Mouse (Mus musculus) limb, embryonic 12.5 days (tissue): Measurements from ENCODE around the gene Gm7876. TPM values are rescaled to one million over a fixed set of nuclear protein-coding genes. Genes with fewer than 3 reads are reported as not detected.
"Not testable (repeated sequence)": the region's sequence is repeated elsewhere in the genome, so short reads cannot be mapped to it uniquely, and the experiment has no call there.

Experiments
- ATAC-seq: fragments of 200-750 bp; cut with Nextera tagmentation; 2 replicates; pipeline ENCODE4 v1.8.0; 2017; ENCODE audit warnings: low read depth, moderate TSS enrichment; ENCODE audit not compliant: insufficient number of reproducible peaks, insufficient read depth, low FRiP score, low TSS enrichment
- H3K27ac ChIP-seq: fragments of 300-500 bp; sonication (generic); 2 replicates; pipeline ENCODE4 v1.5.1; 2016; ENCODE audit warnings: mild to moderate bottlenecking, moderate library complexity
- H3K27me3 ChIP-seq: fragments of 300-500 bp; sonication (generic); 2 replicates; pipeline ENCODE4 v1.6.1; 2016; ENCODE audit warnings: mild to moderate bottlenecking, moderate library complexity
- H3K36me3 ChIP-seq: fragments of 300-500 bp; sonication (generic); 2 replicates; pipeline ENCODE4 v1.6.1; 2016; ENCODE audit warnings: mild to moderate bottlenecking, moderate library complexity
- H3K4me1 ChIP-seq: fragments of 300-500 bp; sonication (generic); replicated peaks from 2 replicates; pipeline ENCODE4 v1.6.1; 2016
- H3K4me2 ChIP-seq: fragments of 300-500 bp; sonication (generic); 2 replicates; pipeline ENCODE4 v1.6.1; 2016; ENCODE audit warnings: mild to moderate bottlenecking, moderate library complexity
- H3K4me3 ChIP-seq: fragments of 300-500 bp; sonication (generic); replicated peaks from 2 replicates; pipeline ENCODE4 v1.5.1; 2016; ENCODE audit warnings: mild to moderate bottlenecking
- H3K9ac ChIP-seq: fragments of 300-500 bp; sonication (generic); replicated peaks from 2 replicates; pipeline ENCODE4 v1.6.1; 2016; ENCODE audit warnings: mild to moderate bottlenecking, moderate library complexity
- H3K9me3 ChIP-seq: fragments of 300-500 bp; sonication (generic); 2 replicates; pipeline ENCODE4 v1.6.1; 2016; ENCODE audit warnings: mild to moderate bottlenecking, moderate library complexity
- WGBS: fragments of 180-500 bp; shearing (Covaris S2); methylation state at CpG from one replicate; pipeline ENCODE4 v1.1.7; 2016; 5-methylcytosine and 5-hydroxymethylcytosine counted together
- polyA plus RNA-seq: library from polyadenylated mRNA; unstranded; fragments of >200 nt; fragmentation: Nextera tagmentation; extraction: Ambion mirVana; gene quantifications from 2 replicates; pipeline ENCODE4 v1.2.1, GENCODE M21; 2016

Gene Gm7876
- polyA plus RNA-seq = not detected in 2 replicates

GRCm38 (mm10) chr14:4708938-4709337, at the start of gene Gm7876:
Gm7876 (plus strand) TSS chr14:4709238.
- not testable (repeated sequence) for H3K4me3 ChIP-seq, H3K27me3 ChIP-seq, ATAC-seq, H3K9me3 ChIP-seq, H3K4me1 ChIP-seq, H3K9ac ChIP-seq, H3K27ac ChIP-seq, H3K4me2 ChIP-seq, H3K36me3 ChIP-seq
- WGBS = 70% methylated on average over 1 of the region's 2 CpGs

GRCm38 (mm10) chr14:4663892-4664291, 45.1 kb upstream of the Gm7876 start, which contains the start of gene Gm3239:
Gm3239 (plus strand) TSS chr14:4664192.
- not testable (repeated sequence) for H3K27ac ChIP-seq, H3K9ac ChIP-seq, H3K4me2 ChIP-seq, ATAC-seq, H3K4me1 ChIP-seq, H3K9me3 ChIP-seq, H3K36me3 ChIP-seq, H3K4me3 ChIP-seq, H3K27me3 ChIP-seq
- no CpG with 5 or more reads among the region's 2 CpGs for WGBS

- not testable (repeated sequence) for H3K9ac ChIP-seq, H3K9me3 ChIP-seq, H3K4me1 ChIP-seq, ATAC-seq, H3K36me3 ChIP-seq, H3K27ac ChIP-seq, H3K27me3 ChIP-seq
- WGBS = 3% methylated on average over 7 of the region's 47 CpGs
- H3K4me3 ChIP-seq = peak within 1 kb of the TSS; percentile 34
- peak within 1 kb of the TSS; percentile 49 for H3K4me2 ChIP-seq
Observed at GRCm38 (mm10) chr14:4726038-4726880, 17.2 kb downstream of the Gm7876 start, which contains the start of gene Gm3252. Gm3252 (plus strand) TSS chr14:4726775.

Other genes with a start within 250 kb of the Gm7876 start
- not detected in 2 replicates for gene Gm3182, start 227.5 kb upstream of the Gm7876 start, polyA plus RNA-seq
- gene Gm3047, start 153.8 kb upstream of the Gm7876 start, polyA plus RNA-seq = not detected in 2 replicates
- gene Gm8159, start 76.9 kb upstream of the Gm7876 start, polyA plus RNA-seq = not detected in 2 replicates
- not detected in 2 replicates for gene Gm3239, start 45.0 kb upstream of the Gm7876 start, polyA plus RNA-seq
- gene Gm3252, start 17.5 kb downstream of the Gm7876 start, polyA plus RNA-seq = 0.15 and 0.31 TPM in 2 replicates
- not detected in 2 replicates for gene Gm9602, start 67.1 kb downstream of the Gm7876 start, polyA plus RNA-seq
- gene Gm3269, start 128.9 kb downstream of the Gm7876 start, polyA plus RNA-seq = not detected in 2 replicates
- 0.49 TPM in 1 of 2 replicates, not detected in the other for gene Gm3264, start 146.3 kb downstream of the Gm7876 start, polyA plus RNA-seq
- gene Gm3278, start 183.2 kb downstream of the Gm7876 start, polyA plus RNA-seq = not detected in 2 replicates